Mouse (Mus musculus) liver, postnatal 0 days (tissue): Measurements from ENCODE around the gene Zfand3. TPM values are rescaled to one million over a fixed set of nuclear protein-coding genes. Genes with fewer than 3 reads are reported as not detected.

Source experiments
- ATAC-seq: fragments of 200-750 bp; cut with Nextera tagmentation; 2 replicates; pipeline ENCODE4 v1.8.0; 2017; ENCODE audit warnings: mild to moderate bottlenecking, moderate library complexity
- DNase-seq: peaks from one replicate; pipeline ENCODE4 v3.0.0-alpha.2; 2016
- H3K27ac ChIP-seq: fragments of 300-500 bp; sonication (generic); 2 replicates; pipeline ENCODE4 v1.5.1; 2014; ENCODE audit warnings: antibody characterized with exemption, moderate library complexity, mild to moderate bottlenecking, low read depth
- H3K27me3 ChIP-seq: fragments of 300-500 bp; sonication (generic); 2 replicates; pipeline ENCODE4 v1.6.1; 2014; ENCODE audit warnings: low read length, control low read depth, mixed read lengths; ENCODE audit not compliant: insufficient read depth
- H3K36me3 ChIP-seq: fragments of 300-500 bp; sonication (generic); replicated peaks from 2 replicates; pipeline ENCODE4 v1.6.1; 2014; ENCODE audit warnings: mild to moderate bottlenecking, control low read depth, low read length, moderate library complexity, mixed read lengths; ENCODE audit not compliant: insufficient read depth
- H3K4me1 ChIP-seq: fragments of 300-500 bp; sonication (generic); 2 replicates; pipeline ENCODE4 v1.6.1; 2014; ENCODE audit warnings: antibody characterized with exemption, mild to moderate bottlenecking, control low read depth; ENCODE audit not compliant: insufficient read depth
- H3K4me2 ChIP-seq: fragments of 300-500 bp; sonication (generic); 2 replicates; pipeline ENCODE4 v1.6.1; 2014; ENCODE audit warnings: low read depth, mild to moderate bottlenecking, low read length, moderate library complexity, mixed read lengths
- H3K4me3 ChIP-seq: fragments of 300-500 bp; sonication (generic); 2 replicates; pipeline ENCODE4 v1.5.1; 2014; ENCODE audit warnings: low read depth, low read length
- H3K9ac ChIP-seq: fragments of 300-500 bp; sonication (generic); replicated peaks from 2 replicates; pipeline ENCODE4 v1.6.1; 2014; ENCODE audit warnings: mild to moderate bottlenecking, moderate library complexity
- H3K9me3 ChIP-seq: fragments of 300-500 bp; sonication (generic); 2 replicates; pipeline ENCODE4 v1.6.1; 2016; ENCODE audit warnings: mild to moderate bottlenecking, control low read depth, low read length, mixed read lengths
- CTCF ChIP-seq: sonication (generic); IDR thresholded peaks from 2 replicates; pipeline ENCODE4 v1.5.1; 2016; ENCODE audit warnings: antibody characterized with exemption, low read depth
- EP300 ChIP-seq: IDR thresholded peaks from 2 replicates; pipeline ENCODE4 v1.6.1; 2016; ENCODE audit warnings: antibody characterized with exemption, low read depth, mild to moderate bottlenecking
- WGBS: fragments of 180-500 bp; shearing (Covaris S2); extraction: QIAGEN DNeasy Blood & Tissue Kit; methylation state at CpG from one replicate; pipeline ENCODE4 v1.1.7; 2014; ENCODE audit not compliant: insufficient replicate concordance; 5-methylcytosine and 5-hydroxymethylcytosine counted together
- polyA plus RNA-seq: library from polyadenylated mRNA; unstranded; fragments of >200 nt; fragmentation: Nextera tagmentation; extraction: Ambion mirVana; gene quantifications from 2 replicates; pipeline ENCODE4 v1.2.1, GENCODE M21; 2015

The Zfand3 gene
- polyA plus RNA-seq, 1 experiment from 2014 or later, result 24.7 TPM

DNA sequence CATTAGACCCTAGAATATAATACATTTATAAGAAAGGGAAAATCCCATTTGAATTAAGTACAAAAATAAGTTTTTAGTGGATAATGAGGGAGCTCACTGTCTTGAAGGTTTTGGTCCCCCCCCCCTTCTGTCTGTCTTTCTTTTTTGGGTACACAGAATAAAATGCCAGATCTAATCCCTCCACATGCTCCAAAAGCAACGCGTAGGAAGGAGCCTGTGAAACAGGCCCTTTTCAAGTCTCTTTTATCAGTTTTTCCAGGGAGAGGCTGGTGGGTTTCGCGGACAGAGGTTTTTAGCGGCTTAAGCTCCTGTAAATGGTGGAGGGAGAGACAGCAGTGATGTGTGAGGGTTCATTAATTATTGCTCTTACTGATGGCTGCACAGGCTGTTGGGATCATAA lies 183.0 kb downstream of the Zfand3 start:
- 78% methylated on average over 5 of the region's 5 CpGs for WGBS
- Histone ChIP-seq H3K4me2 (no peak overlapping the region), H3K9me3 (no peaks in the 10 kb centered on the region), H3K4me3 (no peak overlapping the region), H3K4me1 (no peaks in the 10 kb centered on the region), H3K36me3 (peaks cover 3% of the 10 kb centered on the region), H3K9ac (no peak overlapping the region), H3K27ac (no peak overlapping the region), H3K27me3 (no peaks in the 10 kb centered on the region)
- ATAC-seq (no peak), DNase-seq (no peak)
- TF ChIP-seq CTCF (no peak), EP300 (no peak)

DNA sequence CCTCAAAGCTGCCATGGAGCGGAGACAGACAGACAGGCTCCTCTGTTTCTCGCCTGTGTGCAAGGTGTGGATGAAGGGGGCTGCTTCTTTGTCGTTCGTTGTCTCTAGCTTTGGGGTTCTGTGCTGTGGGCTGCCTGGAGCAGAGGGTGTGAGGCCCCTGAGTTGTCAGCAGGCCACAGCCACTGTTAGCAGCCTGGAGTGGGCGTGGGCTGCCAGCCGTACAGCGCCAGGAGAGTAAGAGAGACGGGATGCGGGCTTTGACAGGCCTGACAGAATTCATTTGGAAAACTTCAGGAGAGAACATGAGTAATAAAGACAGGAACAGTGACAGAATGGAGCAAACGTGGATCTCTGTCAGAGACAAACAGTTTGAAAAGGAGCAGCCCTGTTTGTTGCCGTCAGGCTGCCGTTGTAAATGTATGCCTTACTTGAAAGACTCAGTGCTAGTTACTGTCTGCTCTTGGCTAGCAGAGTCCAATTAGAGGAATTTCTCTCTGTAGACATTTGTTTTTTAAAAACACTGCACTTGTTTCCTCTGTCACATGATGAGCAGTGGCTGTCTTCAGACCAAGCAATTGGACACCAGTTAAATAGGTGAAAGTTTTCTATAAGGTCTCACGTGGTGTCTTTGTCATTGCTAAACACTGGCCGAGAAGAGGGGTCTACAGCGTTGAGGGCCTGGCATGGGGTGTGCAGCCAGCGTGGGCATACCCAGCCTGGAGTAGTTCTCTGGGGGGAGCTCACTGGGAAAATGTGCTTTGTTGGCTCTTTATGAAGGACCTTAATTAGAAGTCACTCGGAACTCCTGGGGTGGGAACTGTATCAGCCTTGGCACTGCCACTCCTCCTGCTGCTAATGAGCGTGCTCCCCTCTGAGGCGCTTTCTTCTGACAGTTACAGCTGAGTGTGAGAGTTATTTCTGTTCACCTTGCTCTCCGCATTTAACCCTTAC lies 183.8 kb downstream of the Zfand3 start:
- no peaks in the 10 kb centered on the region for H3K9me3 ChIP-seq
- TF ChIP-seq EP300 (no peak), CTCF (no peak)
- 67% methylated on average over 20 of the region's 20 CpGs for WGBS
- H3K36me3 ChIP-seq, result peaks cover 10% of the 10 kb centered on the region
- no peaks in the 10 kb centered on the region for H3K27me3 ChIP-seq
- no peaks in the 10 kb centered on the region for H3K4me1 ChIP-seq
- ATAC-seq (no peak), DNase-seq (no peak)
- H3K9ac ChIP-seq, result no peak overlapping the region
- no peak overlapping the region; the same call in 1 of the 2 replicates for H3K27ac ChIP-seq
- H3K4me3 ChIP-seq, result no peak overlapping the region
- no peak overlapping the region for H3K4me2 ChIP-seq

DNA sequence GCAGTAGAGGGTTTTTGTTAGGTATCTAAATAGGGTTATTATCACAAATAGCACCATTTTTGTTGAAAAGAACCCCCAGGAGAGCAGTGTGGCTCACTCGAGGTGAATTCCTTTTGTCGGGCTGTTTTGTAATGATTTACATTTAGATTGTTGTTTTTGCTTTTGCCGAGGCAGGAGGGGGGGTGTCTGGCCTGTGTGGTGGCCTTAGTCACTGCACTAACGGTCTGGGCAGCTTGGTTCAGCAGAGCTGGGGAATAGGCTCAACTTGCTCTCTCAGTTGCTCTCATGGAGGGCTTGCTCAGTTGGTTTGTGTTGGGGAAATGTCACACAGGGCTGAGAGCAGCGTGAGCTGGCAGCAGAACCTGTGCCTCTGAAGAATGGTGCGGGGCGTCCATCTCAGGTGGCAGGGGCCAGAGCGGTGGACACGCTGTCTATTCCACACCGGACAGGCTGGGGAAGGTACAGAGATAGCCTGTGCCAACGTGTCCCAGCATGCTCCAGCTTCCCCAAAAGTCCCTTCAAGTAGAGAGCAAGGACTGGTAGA lies 186.6 kb downstream of the Zfand3 start:
- Histone ChIP-seq H3K9ac (no peak overlapping the region), H3K36me3 (peaks cover 15% of the 10 kb centered on the region), H3K27ac (no peak overlapping the region), H3K4me3 (no peak overlapping the region), H3K27me3 (no peaks in the 10 kb centered on the region), H3K4me1 (no peaks in the 10 kb centered on the region), H3K4me2 (no peak overlapping the region), H3K9me3 (no peaks in the 10 kb centered on the region)
- TF ChIP-seq EP300, result no peak
- TF ChIP-seq CTCF, result no peak
- peak; percentile 9 for DNase-seq
- 73% methylated on average over 11 of the region's 11 CpGs for WGBS
- no peak for ATAC-seq

DNA sequence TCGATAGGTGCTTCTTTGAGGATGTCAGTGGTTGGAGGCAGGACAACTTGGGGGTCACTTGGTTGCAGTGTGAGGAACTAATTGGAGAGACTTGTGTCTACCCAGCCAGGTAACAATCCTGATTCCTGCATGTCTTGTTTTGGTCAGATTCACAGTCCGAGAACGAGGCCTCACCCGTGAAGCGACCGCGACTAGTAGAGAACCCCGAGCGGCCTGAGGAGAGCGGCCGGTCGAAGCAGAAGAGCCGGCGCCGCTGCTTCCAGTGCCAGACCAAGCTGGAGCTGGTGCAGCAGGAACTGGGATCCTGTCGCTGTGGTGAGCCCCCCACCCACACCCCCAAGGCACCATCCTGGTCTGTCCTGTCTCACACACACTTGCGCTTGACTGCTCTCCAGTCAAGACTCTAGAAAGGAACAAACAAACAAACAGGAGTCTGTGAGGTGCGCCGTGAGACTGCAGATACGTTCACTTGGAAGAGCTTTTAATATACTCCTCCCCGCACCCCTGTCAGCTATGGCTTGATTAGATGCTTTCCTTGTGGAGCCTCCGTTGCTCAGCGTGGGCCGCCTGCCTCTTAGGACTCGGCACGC lies 188.0 kb downstream of the Zfand3 start:
- DNase-seq (no peak), ATAC-seq (no peak)
- Histone ChIP-seq H3K9me3 (no peaks in the 10 kb centered on the region), H3K4me3 (no peak overlapping the region), H3K4me2 (no peak overlapping the region), H3K27ac (no peak overlapping the region), H3K27me3 (no peaks in the 10 kb centered on the region), H3K4me1 (0 out of 2 replicates have a peak, but pooled peaks cover 2% of the 10 kb centered on the region), H3K36me3 (peaks cover 15% of the 10 kb centered on the region), H3K9ac (no peak overlapping the region)
- no peak for TF ChIP-seq EP300
- TF ChIP-seq CTCF, result no peak
- 93% methylated on average over 26 of the region's 26 CpGs for WGBS

DNA sequence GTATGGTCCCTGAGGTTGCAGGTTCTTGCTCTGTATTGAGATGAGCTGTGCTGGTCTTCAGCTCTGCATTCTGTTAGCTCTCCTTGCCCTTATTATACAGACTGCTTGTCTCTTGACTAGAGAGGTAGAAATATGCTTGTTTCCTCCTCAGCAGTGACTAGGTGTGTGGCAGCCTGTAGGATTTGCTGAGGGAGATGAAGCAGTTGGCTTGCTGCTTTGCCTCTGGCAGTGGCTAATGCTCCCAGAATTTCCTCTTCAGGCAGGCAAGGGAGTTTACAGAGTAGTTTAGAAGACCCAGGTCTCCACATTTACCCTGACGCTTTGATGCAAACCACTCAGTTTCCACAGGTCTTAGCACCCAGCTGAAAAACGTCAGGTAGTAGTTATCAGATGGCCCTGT lies 189.1 kb downstream of the Zfand3 start:
- 73% methylated on average over 2 of the region's 2 CpGs for WGBS
- Histone ChIP-seq H3K27ac (no peak overlapping the region), H3K4me2 (no peak overlapping the region), H3K36me3 (peaks cover 15% of the 10 kb centered on the region), H3K27me3 (no peaks in the 10 kb centered on the region), H3K4me1 (peaks cover 2% of the 10 kb centered on the region; the same call in 1 of the 2 replicates), H3K4me3 (no peak overlapping the region), H3K9me3 (no peaks in the 10 kb centered on the region), H3K9ac (no peak overlapping the region)
- no peak for DNase-seq
- TF ChIP-seq CTCF, result no peak
- no peak for TF ChIP-seq EP300
- no peak for ATAC-seq

DNA sequence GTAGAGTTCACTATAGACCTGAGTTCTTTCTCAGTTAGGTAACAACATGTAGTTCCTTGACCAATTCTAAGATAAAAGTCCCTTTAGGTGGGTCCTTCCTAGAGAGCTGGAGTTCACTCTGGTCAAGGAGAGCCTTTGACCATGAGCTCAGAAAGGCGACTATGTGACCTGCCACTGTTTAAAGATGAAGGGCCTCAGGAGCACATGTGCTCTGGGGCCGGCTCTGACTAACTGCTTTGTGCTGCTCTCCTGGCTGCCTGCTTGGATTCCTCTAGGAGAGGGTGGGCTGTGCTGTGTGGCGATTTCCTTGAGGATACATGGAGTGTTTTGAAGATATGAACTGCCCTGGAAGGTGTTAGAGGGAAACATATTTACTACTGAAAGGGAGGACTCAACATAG lies 189.6 kb downstream of the Zfand3 start:
- Histone ChIP-seq H3K4me2 (no peak overlapping the region), H3K9me3 (no peaks in the 10 kb centered on the region), H3K4me1 (peaks cover 2% of the 10 kb centered on the region; the same call in 1 of the 2 replicates), H3K9ac (no peak overlapping the region), H3K27me3 (no peaks in the 10 kb centered on the region), H3K36me3 (peaks cover 15% of the 10 kb centered on the region), H3K27ac (no peak overlapping the region), H3K4me3 (no peak overlapping the region)
- WGBS, result 69% methylated on average over 3 of the region's 3 CpGs
- ATAC-seq (no peak), DNase-seq (no peak)
- TF ChIP-seq EP300 (no peak), CTCF (no peak)
